Mouse (Mus musculus): ENCODE results near the gene Fermt3. TPM values are rescaled to one million over a fixed set of nuclear protein-coding genes. Genes with fewer than 3 reads are reported as not detected.
"Not testable (repeated sequence)": the region's sequence is repeated elsewhere in the genome, so short reads cannot be mapped to it uniquely, and the experiment has no call there.

Fermt3 gene
- polyA plus RNA-seq, 1 experiment from 2014 or later = 6.5 TPM

DNA sequence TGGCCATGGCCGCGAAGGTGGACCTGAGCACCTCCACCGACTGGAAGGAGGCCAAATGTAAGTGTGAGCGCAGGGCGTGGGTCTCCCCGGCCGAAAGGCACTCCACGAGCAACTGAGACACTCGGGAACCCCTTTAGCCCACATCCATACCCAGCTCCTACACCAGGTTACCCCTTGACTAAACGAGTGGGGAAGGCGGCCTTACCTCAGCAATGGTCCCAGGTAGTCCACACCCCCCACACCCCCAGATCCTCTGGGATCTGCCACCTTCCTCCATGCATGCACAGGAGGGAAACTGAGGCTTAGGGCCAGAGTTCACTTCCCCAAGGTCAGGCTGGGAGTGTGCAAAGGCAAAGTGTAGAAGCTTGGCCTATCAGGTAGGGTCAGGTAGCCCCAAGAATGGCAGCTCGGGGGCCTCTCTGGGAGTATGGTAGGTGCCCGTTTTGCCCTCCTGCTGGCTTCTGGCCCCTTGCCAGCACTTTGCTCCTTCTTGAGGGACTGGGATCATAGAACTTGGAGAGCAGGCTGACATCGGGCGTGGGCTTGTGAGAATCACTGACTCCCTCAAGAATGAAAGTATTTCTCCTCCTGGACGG, 38.0 kb upstream of the Fermt3 start:
- Histone ChIP-seq H3K27ac (no peak overlapping the region), H3K4me3 (peak overlapping the region; percentile 67), H3K9ac (peak overlapping the region; percentile 64), H3K27me3 (peaks cover 7% of the 10 kb centered on the region; the same call in 1 of the 2 replicates), H3K4me1 (peaks cover 23% of the 10 kb centered on the region), H3K9me3 (no peaks in the 10 kb centered on the region), H3K36me3 (no peaks in the 10 kb centered on the region), H3K4me2 (replicated peaks) (peak overlapping the region; percentile 100)
- ATAC-seq (ENCODE audit: insufficient number of reproducible peaks, insufficient read depth, low FRiP score, low TSS enrichment) = peak; percentile 24; the same call in 1 of the 2 replicates
- WGBS = 2% methylated on average over 16 of the region's 16 CpGs

DNA sequence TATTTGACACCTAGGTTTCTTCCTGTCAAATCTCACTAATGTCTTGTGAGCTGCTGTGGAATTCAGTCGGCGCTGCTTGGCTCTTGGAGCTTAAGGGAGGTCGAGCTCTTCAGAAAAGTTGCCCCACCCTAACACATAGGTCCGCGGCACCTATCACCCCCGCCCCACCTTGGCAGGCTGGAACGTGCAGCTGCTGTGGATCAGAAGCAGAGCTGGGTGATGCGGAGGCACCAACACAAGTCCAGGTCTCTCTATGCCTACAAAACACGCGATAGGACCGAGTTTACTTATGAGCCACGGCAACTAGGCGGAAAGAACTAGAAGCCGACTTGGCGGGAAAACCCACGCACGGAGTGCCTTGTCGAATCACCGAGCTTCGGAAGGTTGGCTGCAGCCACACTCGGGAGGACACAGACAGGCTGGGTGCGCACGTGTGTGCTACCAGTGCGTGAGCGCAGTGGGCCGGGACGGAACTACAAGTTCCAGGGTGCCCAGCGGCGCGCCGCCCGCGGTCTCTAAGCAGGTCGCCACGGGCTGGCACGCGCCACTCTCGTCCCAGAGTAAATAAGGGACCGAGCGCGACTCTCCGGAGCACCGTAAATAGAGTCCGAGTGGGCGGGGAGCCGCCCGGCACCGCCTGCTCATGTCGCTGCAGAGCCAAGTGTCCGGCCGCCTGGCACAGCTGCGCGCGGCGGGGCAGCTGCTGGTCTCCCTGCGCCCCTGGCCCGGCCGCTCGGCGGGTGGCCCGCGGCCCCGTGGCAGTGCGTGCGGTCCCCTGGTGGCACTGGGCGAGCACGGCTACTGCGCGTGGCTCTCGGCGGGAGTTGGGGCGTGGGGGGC, 37.2 kb upstream of the Fermt3 start, which contains the start of gene Macrod1:
Gene Macrod1 (plus strand): TSS at position 563 of the 840 bp plus-strand sequence.
- H3K27me3 ChIP-seq = peaks cover 7% of the 10 kb centered on the region; the same call in 1 of the 2 replicates
- peak; percentile 45 for ATAC-seq (ENCODE audit: insufficient number of reproducible peaks, insufficient read depth, low FRiP score, low TSS enrichment)
- H3K36me3 ChIP-seq = no peaks in the 10 kb centered on the region
- H3K9me3 ChIP-seq = no peaks in the 10 kb centered on the region
- whole genome bisulfite sequencing = under 1% methylated on average over 72 of the region's 72 CpGs
- peak within 1 kb of the TSS; percentile 100 for H3K4me2 ChIP-seq (replicated peaks)
- H3K9ac ChIP-seq = peak within 1 kb of the TSS; percentile 64
- H3K27ac ChIP-seq = no peak within 1 kb of the TSS
- H3K4me3 ChIP-seq = peak within 1 kb of the TSS; percentile 67
- H3K4me1 ChIP-seq = peaks cover 23% of the 10 kb centered on the region

DNA sequence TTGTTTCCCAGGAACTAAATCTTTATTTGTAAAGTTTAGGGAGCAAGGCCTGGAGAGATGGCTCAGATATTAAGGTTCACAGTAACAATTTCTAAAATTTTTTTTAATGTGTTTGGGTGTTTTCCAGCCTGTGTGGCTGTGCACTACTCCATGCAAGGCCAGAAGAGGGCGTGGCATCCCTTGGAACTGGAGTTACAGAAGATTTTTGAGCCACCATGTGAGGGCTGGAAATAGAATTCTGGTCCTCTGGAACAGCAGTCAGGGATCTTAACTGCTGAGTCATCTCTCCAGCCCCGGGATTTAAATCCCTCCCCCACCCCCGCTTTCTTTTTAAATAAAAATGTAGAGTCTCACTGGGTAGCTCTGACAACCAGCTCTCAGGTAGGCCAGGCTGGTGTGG, 35.9 kb upstream of the Fermt3 start:
- no peak overlapping the region for H3K9ac ChIP-seq
- ATAC-seq (ENCODE audit: insufficient number of reproducible peaks, insufficient read depth, low FRiP score, low TSS enrichment) = no peak
- H3K36me3 ChIP-seq = no peaks in the 10 kb centered on the region
- H3K27me3 ChIP-seq = peaks cover 7% of the 10 kb centered on the region; the same call in 1 of the 2 replicates
- no peak overlapping the region for H3K4me2 ChIP-seq (replicated peaks)
- peaks cover 23% of the 10 kb centered on the region for H3K4me1 ChIP-seq
- no peak overlapping the region for H3K27ac ChIP-seq
- H3K4me3 ChIP-seq = no peak overlapping the region
- 40% methylated on average over 3 of the region's 3 CpGs for WGBS
- no peaks in the 10 kb centered on the region for H3K9me3 ChIP-seq

DNA sequence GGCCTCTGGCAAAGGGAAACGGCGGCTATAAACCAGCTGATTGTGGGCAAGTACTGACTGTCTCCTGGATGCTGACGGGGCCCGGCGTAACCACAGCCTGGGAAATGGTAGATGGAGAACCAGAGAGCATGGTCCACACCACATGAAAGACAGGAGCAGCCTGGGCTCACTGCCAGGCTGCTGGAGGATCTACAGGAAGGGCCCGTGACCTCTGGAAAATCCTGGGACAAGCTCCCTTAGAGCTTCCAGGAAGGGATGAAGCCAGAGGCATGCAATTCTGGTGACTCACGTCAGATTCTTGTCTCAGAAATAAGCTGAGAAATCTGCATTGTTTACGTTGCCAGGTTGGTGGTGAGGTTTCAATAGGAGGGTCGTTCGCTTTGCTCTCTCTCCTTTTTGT, 35.5 kb upstream of the Fermt3 start:
- H3K9me3 ChIP-seq = no peaks in the 10 kb centered on the region
- H3K9ac ChIP-seq = no peak overlapping the region
- no peak overlapping the region for H3K4me3 ChIP-seq
- peaks cover 7% of the 10 kb centered on the region; the same call in 1 of the 2 replicates for H3K27me3 ChIP-seq
- H3K4me2 ChIP-seq (replicated peaks) = no peak overlapping the region
- ATAC-seq (ENCODE audit: insufficient number of reproducible peaks, insufficient read depth, low FRiP score, low TSS enrichment) = no peak
- WGBS = 66% methylated on average over 10 of the region's 10 CpGs
- H3K36me3 ChIP-seq = no peaks in the 10 kb centered on the region
- no peak overlapping the region for H3K27ac ChIP-seq
- H3K4me1 ChIP-seq = peaks cover 23% of the 10 kb centered on the region

DNA sequence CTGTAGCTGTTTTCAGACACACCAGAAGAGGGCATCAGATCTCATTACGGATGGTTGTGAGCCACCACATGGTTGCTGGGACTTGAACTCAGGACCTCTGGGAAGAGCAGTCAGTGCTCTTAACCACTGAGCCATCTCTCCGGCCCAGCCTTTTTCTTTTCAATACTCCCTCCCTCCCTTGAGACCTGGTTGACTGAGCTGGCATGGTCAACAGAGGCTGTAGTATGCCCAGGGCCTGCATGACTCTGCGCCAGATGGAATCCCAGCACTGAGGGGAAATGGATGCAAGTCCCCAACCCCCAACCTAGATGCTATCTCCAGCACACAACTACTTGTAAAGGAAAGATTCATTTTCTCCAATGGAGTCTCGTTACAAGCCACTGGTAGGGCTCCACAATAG, 34.1 kb upstream of the Fermt3 start:
- H3K4me3 ChIP-seq; H3K9ac ChIP-seq; ATAC-seq (ENCODE audit: insufficient number of reproducible peaks, insufficient read depth, low FRiP score, low TSS enrichment); H3K36me3 ChIP-seq; H3K27me3 ChIP-seq; H3K9me3 ChIP-seq; H3K4me2 ChIP-seq (replicated peaks); H3K27ac ChIP-seq: not testable (repeated sequence)
- H3K4me1 ChIP-seq = peaks cover 20% of the 10 kb centered on the region
- 78% methylated on average over 4 of the region's 4 CpGs for WGBS

DNA sequence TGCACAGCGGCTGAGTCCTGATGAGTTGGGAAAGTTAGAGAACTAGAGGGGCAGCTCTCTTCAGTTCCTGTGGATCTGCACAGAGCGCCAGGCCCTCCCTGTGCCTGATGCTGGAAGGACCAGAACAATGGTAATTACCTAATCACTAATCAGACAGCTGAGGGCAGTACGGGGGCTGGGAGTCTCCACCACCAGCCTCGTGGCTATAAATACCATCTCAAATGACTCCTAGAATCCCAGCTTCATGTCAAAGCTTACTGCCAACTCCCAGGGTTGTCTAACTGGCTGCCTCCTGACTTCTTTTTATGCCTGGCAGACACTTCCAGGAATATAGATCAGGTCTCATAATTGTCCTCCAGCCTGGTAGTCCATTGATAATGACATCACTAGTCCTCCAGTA, 25.4 kb upstream of the Fermt3 start:
- H3K9ac ChIP-seq = no peak overlapping the region
- no peaks in the 10 kb centered on the region for H3K36me3 ChIP-seq
- H3K4me1 ChIP-seq = peaks cover 4% of the 10 kb centered on the region; the same call in 1 of the 2 replicates
- no peaks in the 10 kb centered on the region for H3K9me3 ChIP-seq
- no peak overlapping the region for H3K4me3 ChIP-seq
- H3K27me3 ChIP-seq = no peaks in the 10 kb centered on the region
- no peak overlapping the region for H3K27ac ChIP-seq
- no peak overlapping the region for H3K4me2 ChIP-seq (replicated peaks)
- 35% methylated on average over 4 of the region's 4 CpGs for WGBS
- no peak for ATAC-seq (ENCODE audit: insufficient number of reproducible peaks, insufficient read depth, low FRiP score, low TSS enrichment)

DNA sequence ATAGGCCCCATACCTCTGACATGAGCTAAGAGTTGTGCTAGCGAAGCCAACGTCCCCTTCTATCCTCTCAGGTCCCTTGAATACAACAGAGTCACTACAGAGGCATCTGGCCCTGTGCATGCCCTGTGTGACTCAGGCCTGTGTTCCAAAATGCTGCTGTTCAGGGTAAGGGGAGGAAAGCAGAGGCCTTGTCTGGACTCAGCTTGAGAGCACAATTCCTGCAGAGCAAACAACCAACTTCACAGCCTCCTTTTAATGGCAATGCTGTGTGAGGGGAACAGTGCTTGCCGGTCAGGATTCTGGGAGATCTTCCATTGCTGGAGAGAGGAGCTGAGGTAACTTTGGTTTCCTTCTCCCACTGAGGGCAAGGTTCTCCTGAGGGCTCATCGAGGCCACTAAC, 25.0 kb upstream of the Fermt3 start:
- peaks cover 4% of the 10 kb centered on the region; the same call in 1 of the 2 replicates for H3K4me1 ChIP-seq
- H3K27me3 ChIP-seq = no peaks in the 10 kb centered on the region
- 55% methylated on average over 4 of the region's 4 CpGs for WGBS
- ATAC-seq (ENCODE audit: insufficient number of reproducible peaks, insufficient read depth, low FRiP score, low TSS enrichment) = no peak
- H3K9me3 ChIP-seq = no peaks in the 10 kb centered on the region
- H3K4me3 ChIP-seq = no peak overlapping the region
- H3K27ac ChIP-seq = no peak overlapping the region
- no peaks in the 10 kb centered on the region for H3K36me3 ChIP-seq
- no peak overlapping the region for H3K4me2 ChIP-seq (replicated peaks)
- H3K9ac ChIP-seq = no peak overlapping the region

DNA sequence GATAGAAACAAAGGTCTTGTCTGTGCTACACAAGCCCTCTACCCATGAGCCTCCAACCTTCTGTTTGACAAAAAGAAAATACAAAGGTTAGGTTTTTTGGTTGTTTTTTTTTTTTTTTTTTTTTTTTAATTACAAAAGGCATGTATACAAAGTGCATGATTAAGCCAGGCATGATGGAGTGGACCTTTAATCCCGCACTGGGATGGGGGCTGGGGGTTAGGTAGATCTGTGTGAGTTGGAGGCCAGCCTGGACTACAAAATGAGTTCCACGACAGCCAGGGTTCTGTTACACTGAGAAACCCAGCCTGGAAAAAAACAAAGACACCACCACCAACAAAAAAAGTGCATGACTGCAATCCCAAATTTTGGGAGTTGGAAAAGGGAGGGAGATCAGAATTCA, 21.9 kb upstream of the Fermt3 start:
- no peaks in the 10 kb centered on the region for H3K9me3 ChIP-seq
- no peak overlapping the region for H3K27ac ChIP-seq
- H3K4me3 ChIP-seq = no peak overlapping the region
- ATAC-seq (ENCODE audit: insufficient number of reproducible peaks, insufficient read depth, low FRiP score, low TSS enrichment) = no peak
- 96% methylated on average over 2 of the region's 2 CpGs for WGBS
- H3K4me1 ChIP-seq = peaks cover 14% of the 10 kb centered on the region
- H3K27me3 ChIP-seq = no peaks in the 10 kb centered on the region
- H3K4me2 ChIP-seq (replicated peaks) = no peak overlapping the region
- H3K36me3 ChIP-seq = peaks cover 6% of the 10 kb centered on the region; the same call in 1 of the 2 replicates
- H3K9ac ChIP-seq = no peak overlapping the region

DNA sequence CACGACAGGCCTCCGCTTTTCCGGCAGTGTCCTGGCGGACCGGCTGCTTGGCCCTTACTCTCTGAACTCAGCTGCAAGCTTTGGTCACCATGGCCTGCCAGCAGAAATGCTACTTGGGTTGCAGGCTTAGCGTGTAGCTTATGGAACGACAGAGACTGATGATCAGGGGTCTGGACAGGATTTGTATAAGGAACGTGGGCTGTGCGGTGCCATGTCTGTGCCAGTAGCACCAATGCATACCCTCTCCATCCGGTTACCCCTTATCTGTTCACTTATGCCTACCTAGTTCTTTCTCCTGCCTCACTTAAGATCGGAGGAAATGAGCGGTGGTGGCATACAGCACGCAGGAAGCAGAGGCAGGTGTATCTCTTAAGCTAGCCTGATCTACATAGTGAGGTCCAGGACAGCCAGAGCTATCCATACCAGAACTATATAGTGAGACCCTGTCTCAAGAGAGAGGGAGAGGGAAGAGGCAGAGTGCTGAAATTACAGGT, 21.4 kb upstream of the Fermt3 start:
- H3K27ac ChIP-seq = peak overlapping the region; percentile 94
- no peak for ATAC-seq (ENCODE audit: insufficient number of reproducible peaks, insufficient read depth, low FRiP score, low TSS enrichment)
- peak overlapping the region; percentile 78 for H3K4me2 ChIP-seq (replicated peaks)
- peak overlapping the region; percentile 52 for H3K4me3 ChIP-seq
- H3K36me3 ChIP-seq = peaks cover 6% of the 10 kb centered on the region; the same call in 1 of the 2 replicates
- H3K4me1 ChIP-seq = peaks cover 14% of the 10 kb centered on the region
- 27% methylated on average over 13 of the region's 13 CpGs for WGBS
- peak overlapping the region; percentile 67 for H3K9ac ChIP-seq
- H3K27me3 ChIP-seq = no peaks in the 10 kb centered on the region
- no peaks in the 10 kb centered on the region for H3K9me3 ChIP-seq

DNA sequence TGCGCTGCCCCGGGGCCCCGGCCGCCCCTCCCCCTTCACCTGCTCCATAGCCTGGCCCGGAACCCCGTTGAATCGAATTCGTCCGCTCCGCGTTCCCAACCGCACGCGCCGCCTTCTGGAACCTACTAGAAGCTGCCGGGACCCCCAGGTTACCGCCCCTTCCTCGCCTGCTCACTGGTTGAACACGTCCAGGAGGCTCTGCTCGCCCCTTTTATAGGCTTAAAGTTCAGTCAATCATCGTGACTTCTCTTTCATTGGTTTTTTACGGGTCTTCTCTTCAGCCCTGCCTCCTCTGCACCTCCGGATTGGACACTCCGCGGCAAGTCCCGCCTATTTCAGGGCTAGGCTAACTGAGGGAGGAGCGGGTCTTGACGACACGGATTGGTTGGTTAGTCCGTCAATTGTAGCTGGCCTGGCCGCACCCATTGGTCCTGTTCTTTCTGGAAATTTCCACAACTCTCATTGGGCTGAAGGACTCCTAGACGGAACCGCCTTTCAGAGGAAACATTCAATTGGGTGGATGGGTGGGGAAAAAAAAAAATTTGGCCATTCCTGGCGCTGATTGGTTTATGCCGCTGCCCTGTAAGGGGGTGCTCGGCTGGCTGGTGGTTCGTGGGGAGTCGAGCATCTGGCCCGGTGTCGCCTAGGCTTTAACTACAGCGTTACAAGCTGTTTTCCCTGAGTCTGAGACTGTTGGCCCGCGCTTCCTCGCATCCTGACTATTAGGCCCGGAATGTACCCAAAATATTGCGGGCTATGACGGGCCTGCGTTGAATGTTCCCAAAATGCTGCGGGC, 20.8 kb upstream of the Fermt3 start, which contains the start of gene Stip1:
Gene Stip1 (minus strand): TSS at position 127 of the 796 bp plus-strand sequence.
- peak within 1 kb of the TSS; percentile 77 for H3K4me3 ChIP-seq
- H3K27ac ChIP-seq = peak within 1 kb of the TSS; percentile 94
- no peaks in the 10 kb centered on the region for H3K27me3 ChIP-seq
- peaks cover 11% of the 10 kb centered on the region for H3K36me3 ChIP-seq
- H3K4me2 ChIP-seq (replicated peaks) = peak within 1 kb of the TSS; percentile 78
- peaks cover 14% of the 10 kb centered on the region for H3K4me1 ChIP-seq
- ATAC-seq (ENCODE audit: insufficient number of reproducible peaks, insufficient read depth, low FRiP score, low TSS enrichment) = peak; percentile 97
- under 1% methylated on average over 49 of the region's 49 CpGs for WGBS
- no peaks in the 10 kb centered on the region for H3K9me3 ChIP-seq
- peak within 1 kb of the TSS; percentile 89 for H3K9ac ChIP-seq

DNA sequence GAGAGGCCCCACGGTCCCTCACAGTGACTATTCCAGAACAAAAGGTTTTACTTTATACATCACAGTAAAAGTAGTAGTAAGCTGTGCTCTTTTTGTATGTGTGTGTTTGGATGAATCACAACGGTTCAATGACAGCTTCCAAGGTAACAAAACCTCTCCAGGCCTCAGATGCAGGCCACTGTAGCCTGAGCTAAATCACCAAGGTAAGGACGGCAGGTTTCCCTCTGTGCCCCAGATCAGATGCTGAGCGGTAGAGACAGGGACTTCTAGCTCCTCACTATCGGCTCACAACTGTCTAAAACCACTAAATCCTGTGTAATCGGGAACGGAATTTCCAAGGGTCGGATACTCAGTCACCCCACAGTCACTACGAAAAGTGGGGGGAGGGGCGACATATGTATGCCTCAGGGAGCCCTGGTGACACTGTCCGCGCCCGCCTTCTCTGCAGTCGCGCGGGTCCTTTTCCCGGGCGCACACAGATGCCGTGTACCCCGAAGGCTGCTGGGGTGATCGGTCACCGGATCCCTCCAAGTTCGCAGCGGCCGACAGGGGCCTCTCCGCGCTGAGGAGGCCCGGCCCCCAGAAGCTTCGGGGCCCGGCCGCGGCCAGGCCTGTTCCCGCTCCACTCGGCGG, 19.9 kb upstream of the Fermt3 start:
- Histone ChIP-seq H3K27ac (peak overlapping the region; percentile 91), H3K27me3 (no peaks in the 10 kb centered on the region), H3K4me3 (peak overlapping the region; percentile 77), H3K36me3 (peaks cover 18% of the 10 kb centered on the region), H3K4me2 (replicated peaks) (peak overlapping the region; percentile 78), H3K9ac (peak overlapping the region; percentile 89), H3K4me1 (peaks cover 14% of the 10 kb centered on the region), H3K9me3 (no peaks in the 10 kb centered on the region)
- peak; percentile 13 for ATAC-seq (ENCODE audit: insufficient number of reproducible peaks, insufficient read depth, low FRiP score, low TSS enrichment)
- WGBS = 1% methylated on average over 35 of the region's 35 CpGs

Measured in embryonic facial prominence, embryonic 12.5 days (tissue).